Mouse (Mus musculus) thymus, postnatal 10 days (tissue): ENCODE measurements around the gene Lamtor4.
A peak's percentile ranks its signal among the peaks of the same experiment; 100 is the strongest.

Source experiments
- DNase-seq, 2 experiments: peaks; one replicate each; pipeline ENCODE4 v3.0.0; 2021; ENCODE audit warnings: low spot score in 2 of 2

Gene Lamtor4

GRCm38 (mm10) chr5:138260834-138261233 lies 5.6 kb downstream of the Lamtor4 start:
- DNase-seq: no peak

- DNase-seq: no peak
Observed at GRCm38 (mm10) chr5:138262001-138262400, 6.7 kb downstream of the Lamtor4 start.

DNA sequence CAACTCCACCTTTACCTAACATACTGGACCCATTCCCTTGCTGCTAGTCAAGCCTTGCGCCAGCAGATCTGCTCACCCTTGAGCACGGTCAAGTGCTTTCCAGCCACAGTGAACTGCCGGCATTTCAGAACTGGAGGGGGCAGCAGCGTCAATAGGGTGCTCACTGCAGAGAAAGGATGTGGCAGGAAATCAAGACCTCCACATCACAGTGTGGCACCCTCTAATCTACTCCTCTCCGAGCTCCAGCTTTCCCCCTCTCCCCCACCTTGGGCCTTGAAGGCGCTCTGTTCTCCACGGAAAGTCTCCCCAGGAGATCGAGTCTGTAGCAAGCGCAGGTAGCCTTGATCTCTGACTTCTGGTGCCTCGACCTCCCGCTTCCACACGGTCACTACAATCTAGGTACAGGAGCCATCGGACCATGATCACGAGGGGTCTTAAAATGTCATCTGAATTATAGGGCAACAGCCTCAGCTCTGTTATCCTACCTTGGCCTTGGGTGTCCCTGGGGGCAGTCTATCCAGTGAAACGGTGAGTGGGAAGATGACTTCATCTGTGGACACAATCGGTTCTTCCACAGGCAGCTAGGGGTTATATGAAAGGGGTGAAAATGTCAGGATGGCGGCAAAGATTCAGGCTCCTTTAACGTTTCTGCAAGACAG lies 7.4 kb downstream of the Lamtor4 start:
- DNase-seq: no peak

- peak; percentile 84 to 91 for DNase-seq
Observed at GRCm38 (mm10) chr5:138263260-138264206, 8.3 kb downstream of the Lamtor4 start, which contains the start of gene BC037034. TSS of gene BC037034 (minus strand) at chr5:138264033.

DNA sequence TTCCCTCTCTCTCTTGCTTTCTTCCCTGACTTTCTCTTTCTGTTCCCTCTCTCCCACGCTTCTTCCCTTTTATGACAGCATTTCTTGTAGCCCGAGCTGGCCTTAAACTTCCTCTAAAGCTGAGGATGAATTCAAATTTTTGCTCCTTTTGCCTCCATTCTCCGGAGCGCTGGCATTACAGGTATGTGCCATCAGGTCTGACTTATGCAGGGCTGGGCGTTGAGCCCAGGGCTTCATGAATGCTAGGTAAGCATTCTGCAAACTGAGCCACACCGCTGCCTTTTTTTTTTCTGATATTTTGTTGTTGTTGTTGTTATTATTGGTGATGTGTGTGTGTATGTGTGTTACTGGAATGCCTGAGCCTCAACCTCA lies 8.9 kb downstream of the Lamtor4 start:
- no peak for DNase-seq

GRCm38 (mm10) chr5:138265712-138266111 lies 10.4 kb downstream of the Lamtor4 start:
- DNase-seq: no peak

DNA sequence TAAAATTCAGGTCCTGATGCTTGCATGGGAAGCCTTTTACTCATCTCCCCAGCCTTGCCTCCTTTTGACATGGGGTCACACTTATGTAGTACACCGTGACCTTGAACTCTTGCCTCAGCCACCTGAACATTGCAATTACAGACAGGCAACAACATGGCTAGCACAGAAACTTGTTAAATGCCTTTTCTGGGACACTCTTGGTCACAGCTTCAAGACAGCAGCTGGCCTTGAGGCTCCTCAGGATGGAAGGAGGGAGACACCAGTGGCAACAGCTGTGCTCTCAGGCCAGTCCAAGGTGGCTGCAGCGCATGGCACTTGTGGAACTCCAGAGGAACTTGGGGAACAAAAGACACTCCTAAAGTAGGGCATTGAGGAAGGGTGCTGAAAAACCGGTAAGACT lies 11.8 kb downstream of the Lamtor4 start:
- DNase-seq: no peak

DNA sequence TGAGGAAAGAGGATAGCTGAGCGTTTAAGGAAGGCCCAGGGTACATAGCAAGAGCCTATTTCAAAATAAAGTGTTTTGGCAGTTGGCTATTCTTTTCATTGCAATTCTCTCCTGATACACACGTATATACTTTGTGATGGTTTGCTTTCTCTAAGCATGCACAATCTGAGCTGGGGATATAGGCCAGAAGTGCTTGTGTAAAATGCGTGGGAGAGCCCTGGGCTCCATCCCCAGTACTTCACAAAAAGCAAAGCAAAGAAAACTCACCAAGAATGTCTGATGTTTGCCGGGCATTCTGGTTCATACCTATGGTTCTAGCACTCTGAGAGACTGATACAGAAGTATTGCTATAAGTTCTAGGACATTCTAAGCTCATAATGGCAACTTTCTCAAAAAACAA lies 13.7 kb downstream of the Lamtor4 start:
- DNase-seq: no peak

DNA sequence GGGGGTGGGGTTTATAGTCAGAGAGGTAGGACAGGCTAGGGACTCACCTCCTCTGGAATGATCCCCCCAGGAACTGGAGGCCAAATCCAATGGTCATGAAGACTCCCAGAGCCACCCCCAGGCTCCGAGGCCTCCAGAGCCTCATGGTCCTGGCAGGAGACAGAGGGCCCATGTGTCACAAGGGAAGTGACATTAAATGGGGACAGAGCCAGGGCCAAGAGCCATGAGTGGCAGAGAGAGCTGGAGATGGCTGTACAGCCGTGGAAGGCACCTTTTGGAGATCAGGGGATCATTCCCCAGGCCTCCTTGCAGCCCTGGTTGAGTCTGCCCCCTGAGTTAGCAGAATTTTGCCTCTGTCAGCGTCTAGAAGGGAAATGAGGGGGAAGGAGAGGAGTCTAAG lies 15.9 kb downstream of the Lamtor4 start:
- no peak for DNase-seq

DNA sequence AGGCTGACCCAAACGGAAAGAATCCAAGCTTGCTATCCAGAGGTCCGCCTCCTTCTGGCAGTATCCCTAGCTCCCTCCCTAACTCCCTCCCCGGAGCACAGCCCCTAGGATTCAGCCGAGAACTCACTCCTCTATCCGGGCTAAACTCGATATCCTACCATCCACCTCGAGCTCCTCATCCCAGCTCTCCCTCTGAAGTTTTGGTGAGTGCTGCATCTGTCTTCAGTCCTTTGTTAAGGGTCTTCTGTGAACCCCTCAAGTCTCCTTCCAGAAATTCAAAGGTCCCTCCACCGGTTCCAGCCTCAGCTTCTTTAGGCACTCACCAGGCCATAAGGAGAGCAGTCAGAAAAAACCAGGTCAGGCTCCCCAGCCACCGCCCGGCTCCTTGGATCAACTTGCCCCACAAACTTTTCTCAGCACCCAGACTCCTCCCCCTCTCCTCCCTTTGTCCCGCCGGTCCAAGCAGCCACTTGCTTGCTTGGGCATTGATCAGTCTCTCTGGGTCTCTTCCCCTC lies 17.2 kb downstream of the Lamtor4 start, which contains the start of gene Gal3st4:
Gene Gal3st4 (minus strand): TSS at position 432 of the 515 bp plus-strand sequence.
- DNase-seq: no peak

DNA sequence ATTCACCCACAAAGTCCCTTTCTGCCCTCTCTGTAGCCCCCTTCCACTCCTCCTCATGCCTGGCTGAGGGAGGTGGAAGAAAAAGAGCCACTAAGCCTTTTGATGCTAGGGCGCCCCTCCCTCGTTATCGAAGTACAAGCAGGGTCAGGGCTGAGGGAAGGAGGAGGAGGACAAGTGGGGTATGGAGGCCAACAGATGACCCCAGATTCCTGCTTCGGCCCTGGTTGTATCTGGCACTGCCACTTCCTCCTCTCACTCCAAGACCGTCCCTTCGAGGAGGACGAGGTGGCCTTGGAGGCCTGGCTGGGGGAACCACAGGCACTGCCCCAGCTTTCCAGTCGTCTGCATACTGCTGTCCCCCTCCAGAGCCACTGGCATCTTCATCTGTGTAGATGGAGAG lies 18.9 kb downstream of the Lamtor4 start:
- DNase-seq: no peak

- no peak for DNase-seq
Observed at GRCm38 (mm10) chr5:138275216-138276050, 20.2 kb downstream of the Lamtor4 start.

DNA sequence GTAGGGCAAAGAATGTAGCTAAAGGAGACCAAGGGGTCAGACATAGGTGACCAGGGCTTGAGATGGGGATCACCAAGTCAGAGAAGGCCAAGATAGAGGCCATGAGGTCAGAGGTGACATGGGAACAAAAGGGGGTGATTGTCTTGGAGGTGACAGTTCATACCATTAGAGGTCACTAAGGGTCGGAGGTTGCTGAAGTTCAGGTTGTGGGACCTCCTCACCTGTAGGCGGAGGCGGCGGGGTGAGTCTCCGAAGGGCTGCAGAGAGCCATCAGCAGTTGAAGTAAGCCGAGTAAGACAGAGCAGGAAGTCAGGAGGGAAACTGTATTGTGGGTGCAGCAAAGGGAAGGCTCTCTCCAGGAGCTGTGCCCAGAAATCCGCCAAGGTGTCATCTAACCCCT lies 22.7 kb downstream of the Lamtor4 start:
- DNase-seq: no peak

DNA sequence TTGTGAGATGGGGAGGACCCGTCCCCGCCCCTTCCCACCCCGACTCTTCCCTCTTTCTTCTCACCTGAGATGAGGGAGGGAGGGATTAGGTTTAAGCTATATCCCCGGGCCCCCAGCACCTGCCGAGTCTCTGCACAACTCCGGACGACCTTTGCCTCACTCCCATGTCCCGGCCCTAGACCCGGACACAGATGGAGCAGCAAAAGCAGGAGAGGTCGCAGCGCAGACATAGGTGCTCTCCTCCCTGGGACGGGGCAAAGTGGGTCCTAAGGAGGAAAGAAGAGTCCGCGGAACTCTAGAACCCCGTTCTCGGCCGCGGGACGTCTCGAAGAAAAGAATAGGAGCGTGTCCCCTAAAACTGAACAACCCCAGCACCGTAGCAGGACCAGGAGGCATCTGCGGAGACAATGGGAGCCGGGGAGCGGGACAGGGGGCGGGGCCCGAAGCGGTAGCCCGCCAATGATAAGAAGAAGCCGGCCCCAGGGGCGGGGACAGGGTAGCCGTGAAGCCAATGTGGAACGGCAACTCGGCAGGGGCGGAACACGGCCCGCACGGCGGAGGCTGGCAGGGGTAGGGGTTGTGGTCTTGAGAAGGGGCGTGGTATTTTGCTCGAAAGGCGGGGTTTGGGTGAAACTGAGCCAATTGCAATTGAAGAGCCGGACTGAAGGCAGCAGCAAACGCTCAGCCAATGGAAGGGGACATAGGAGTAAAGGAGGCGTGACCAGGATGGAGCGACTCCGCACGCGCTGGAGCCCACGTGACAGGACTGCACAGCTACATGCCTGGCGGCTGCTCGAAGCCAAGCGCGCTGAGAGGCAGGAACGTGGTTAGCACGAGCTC lies 24.5 kb downstream of the Lamtor4 start, which contains the start of the genes Gm43720, Gpc2 and Stag3:
Gene Gm43720 (minus strand): TSS at position 374 of the 840 bp plus-strand sequence.
Gene Gpc2 (minus strand): TSS at position 421 of the 840 bp plus-strand sequence.
Gene Stag3 (plus strand): TSS at position 656 of the 840 bp plus-strand sequence.
- peak; percentile 84 to 91 for DNase-seq

- no peak for DNase-seq
Observed at GRCm38 (mm10) chr5:138280425-138280768, 25.1 kb downstream of the Lamtor4 start.

- DNase-seq: no peak
Observed at GRCm38 (mm10) chr5:138280829-138281228, 25.5 kb downstream of the Lamtor4 start.

GRCm38 (mm10) chr5:138281798-138282197 lies 26.5 kb downstream of the Lamtor4 start:
- DNase-seq: no peak

GRCm38 (mm10) chr5:138283540-138283939 lies 28.3 kb downstream of the Lamtor4 start:
- DNase-seq: no peak

GRCm38 (mm10) chr5:138287861-138288260 lies 32.6 kb downstream of the Lamtor4 start:
- peak in 1 of 2 experiments; percentile 23 for DNase-seq

DNA sequence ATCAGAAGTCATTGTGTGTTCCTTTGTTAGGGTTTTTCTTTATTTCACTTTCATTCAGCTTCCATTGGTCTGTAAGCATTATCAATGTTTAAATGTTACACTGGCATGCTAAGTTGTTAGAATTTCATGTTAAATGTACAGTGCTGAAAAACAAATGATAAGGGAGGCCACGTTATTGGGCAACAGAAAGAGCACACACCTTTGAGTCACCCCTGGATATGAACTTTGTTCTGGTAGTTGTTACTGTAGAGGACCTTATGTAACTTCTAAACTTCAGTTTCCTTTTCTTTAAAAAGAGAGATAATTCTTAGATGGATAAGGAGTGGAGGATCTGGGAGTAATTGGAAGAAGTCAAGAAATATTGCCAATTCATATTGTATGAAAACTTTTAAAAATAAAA lies 36.4 kb downstream of the Lamtor4 start:
- DNase-seq: no peak

- no peak for DNase-seq
Observed at GRCm38 (mm10) chr5:138294158-138294557, 38.9 kb downstream of the Lamtor4 start.
